Mouse (Mus musculus): ENCODE results near the gene Gm973. TPM values are rescaled to one million over a fixed set of nuclear protein-coding genes. Genes with fewer than 3 reads are reported as not detected.
A peak's percentile ranks its signal among the peaks of the same experiment; 100 is the strongest.

Gene Gm973
- polyA plus RNA-seq, 1 experiment from 2014 or later: 10.3 TPM

DNA sequence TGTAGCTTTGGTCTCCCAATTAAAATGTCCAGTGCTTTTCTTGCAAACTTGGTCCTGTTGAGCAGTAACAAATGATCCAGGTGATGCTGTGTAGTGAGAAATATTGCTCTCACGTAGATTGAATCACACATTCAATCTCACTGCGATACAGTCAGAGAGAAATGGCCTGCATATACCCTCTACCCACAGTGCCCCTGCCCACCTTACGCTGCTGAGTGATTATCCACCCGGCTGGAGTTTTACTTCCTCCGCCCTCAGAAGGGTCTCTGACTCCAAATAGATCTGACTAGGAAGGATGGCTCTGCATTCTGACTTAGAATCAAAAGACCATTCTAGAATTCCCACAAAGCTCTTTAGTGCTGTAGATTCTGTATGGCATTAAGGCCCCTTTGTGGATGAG lies 32.4 kb downstream of the Gm973 start:
- ATAC-seq (ENCODE audit: low FRiP score, low TSS enrichment): no peak
- Histone ChIP-seq H3K36me3 (ENCODE audit: control insufficient read depth, insufficient read depth, low read length) (no peaks in the 10 kb centered on the region), H3K4me1 (ENCODE audit: control insufficient read depth, insufficient read depth, low read length) (no peaks in the 10 kb centered on the region), H3K4me2 (ENCODE audit: low read length) (no peak overlapping the region), H3K27me3 (ENCODE audit: control insufficient read depth, insufficient read depth, low read length) (no peaks in the 10 kb centered on the region), H3K9me3 (ENCODE audit: control insufficient read depth, low read length) (no peaks in the 10 kb centered on the region), H3K4me3 (replicated peaks; ENCODE audit: low read depth, low read length) (no peak overlapping the region), H3K27ac (replicated peaks; ENCODE audit: low read depth, low read length) (no peak overlapping the region), H3K9ac (replicated peaks; ENCODE audit: low read length) (no peak overlapping the region)
- WGBS: 81% methylated on average over 5 of the region's 5 CpGs
- DNase-seq: no peak

DNA sequence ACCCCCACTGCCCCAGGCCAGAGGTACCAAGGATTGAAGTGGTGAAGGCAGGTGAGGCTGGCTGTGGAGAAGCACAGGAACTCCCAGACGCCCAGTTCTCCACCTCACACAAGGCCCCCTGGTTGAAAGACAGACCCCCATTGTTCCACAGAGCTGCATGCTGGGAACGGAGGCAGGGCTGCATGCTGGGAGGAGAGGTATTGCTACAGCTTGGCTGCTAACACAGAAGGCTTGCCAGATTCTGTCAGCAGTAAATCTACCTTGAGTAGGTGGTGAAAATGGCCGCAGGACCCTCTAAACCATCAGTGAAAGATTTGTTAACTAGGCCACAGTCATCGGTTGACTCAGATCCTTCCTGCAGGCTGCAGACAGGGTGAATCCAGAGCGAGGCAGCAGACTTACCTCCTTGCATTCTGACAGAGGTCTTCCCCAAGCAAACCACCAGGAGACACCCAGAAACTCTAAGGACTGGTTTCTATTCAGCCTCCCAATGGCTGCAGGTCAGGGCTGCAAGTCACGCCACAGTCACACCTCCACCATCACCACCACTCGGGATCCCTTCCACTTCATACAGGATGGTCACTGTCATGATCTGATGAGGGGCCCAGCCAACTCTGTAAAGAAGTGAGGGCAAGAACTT lies 33.1 kb downstream of the Gm973 start:
- 64% methylated on average over 7 of the region's 7 CpGs for WGBS
- Histone ChIP-seq H3K4me1 (ENCODE audit: control insufficient read depth, insufficient read depth, low read length) (no peaks in the 10 kb centered on the region), H3K27ac (replicated peaks; ENCODE audit: low read depth, low read length) (no peak overlapping the region), H3K4me2 (ENCODE audit: low read length) (no peak overlapping the region), H3K9me3 (ENCODE audit: control insufficient read depth, low read length) (no peaks in the 10 kb centered on the region), H3K9ac (replicated peaks; ENCODE audit: low read length) (no peak overlapping the region), H3K27me3 (ENCODE audit: control insufficient read depth, insufficient read depth, low read length) (no peaks in the 10 kb centered on the region), H3K36me3 (ENCODE audit: control insufficient read depth, insufficient read depth, low read length) (no peaks in the 10 kb centered on the region), H3K4me3 (replicated peaks; ENCODE audit: low read depth, low read length) (no peak overlapping the region)
- no peak for ATAC-seq (ENCODE audit: low FRiP score, low TSS enrichment)
- DNase-seq: no peak

DNA sequence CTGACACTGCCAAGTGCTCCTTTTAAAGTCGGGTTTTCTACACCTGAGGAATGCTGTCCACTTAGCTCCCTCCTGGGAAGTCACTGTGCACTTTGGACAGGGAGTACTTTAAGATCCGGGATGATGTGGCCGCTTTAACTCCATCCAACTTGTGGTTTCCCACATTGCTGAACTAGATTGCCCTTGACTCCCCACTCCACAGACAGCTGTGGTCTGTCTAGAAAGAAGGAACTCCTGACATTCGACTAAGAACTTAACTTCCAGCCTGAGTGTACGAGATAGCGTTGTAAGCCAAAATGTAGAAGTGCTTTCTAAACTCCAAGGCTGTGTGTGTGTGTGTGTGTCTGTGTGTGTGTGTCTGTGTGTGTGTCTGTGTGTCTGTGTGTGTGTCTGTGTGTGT lies 34.2 kb downstream of the Gm973 start:
- Histone ChIP-seq H3K9ac (replicated peaks; ENCODE audit: low read length) (no peak overlapping the region), H3K9me3 (ENCODE audit: control insufficient read depth, low read length) (no peaks in the 10 kb centered on the region), H3K4me3 (replicated peaks; ENCODE audit: low read depth, low read length) (no peak overlapping the region), H3K4me2 (ENCODE audit: low read length) (no peak overlapping the region), H3K27ac (replicated peaks; ENCODE audit: low read depth, low read length) (no peak overlapping the region), H3K4me1 (ENCODE audit: control insufficient read depth, insufficient read depth, low read length) (no peaks in the 10 kb centered on the region), H3K27me3 (ENCODE audit: control insufficient read depth, insufficient read depth, low read length) (no peaks in the 10 kb centered on the region), H3K36me3 (ENCODE audit: control insufficient read depth, insufficient read depth, low read length) (no peaks in the 10 kb centered on the region)
- WGBS: 80% methylated on average over 6 of the region's 6 CpGs
- ATAC-seq (ENCODE audit: low FRiP score, low TSS enrichment) (no peak), DNase-seq (no peak)

DNA sequence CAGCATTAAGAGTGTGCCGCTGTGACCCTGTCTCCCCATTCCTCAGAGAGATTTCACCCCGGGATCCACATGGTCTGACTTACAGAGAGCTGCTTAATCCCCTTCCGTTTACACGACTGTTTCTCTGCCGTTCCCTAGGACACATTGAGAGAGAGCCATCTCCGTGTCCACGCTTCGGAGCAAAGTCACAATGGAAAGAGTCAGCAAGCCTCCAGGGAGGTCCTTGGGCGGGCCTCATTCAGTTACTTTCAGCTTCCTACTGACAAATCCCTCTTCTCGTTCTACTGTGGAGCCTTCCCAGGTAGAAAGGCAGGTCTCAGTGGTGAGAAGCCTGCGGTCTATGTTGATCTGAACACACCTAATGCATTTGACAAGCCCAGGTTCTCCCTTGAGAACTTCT lies 34.9 kb downstream of the Gm973 start:
- peak; percentile 23 for DNase-seq

DNA sequence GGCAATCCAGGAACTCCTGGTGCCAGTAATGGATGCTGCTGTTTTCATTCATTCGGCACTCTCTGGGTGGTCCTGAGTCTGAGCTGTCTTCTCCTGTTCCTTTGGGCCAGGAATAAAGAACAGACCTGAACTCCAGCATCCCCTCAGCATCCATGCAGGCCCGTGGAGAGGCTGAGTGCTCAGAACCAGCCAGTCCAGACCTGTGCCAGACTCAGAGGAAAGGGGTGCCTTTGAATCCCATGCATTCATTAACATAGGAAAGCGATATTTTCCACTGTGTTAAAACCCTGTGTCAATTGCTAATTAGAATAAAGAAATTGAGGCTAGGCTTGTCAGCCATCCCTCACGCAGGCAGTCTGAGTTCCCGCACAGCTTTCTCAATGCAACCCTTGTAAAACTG lies 37.6 kb downstream of the Gm973 start:
- WGBS: 36% methylated on average over 5 of the region's 5 CpGs
- Histone ChIP-seq H3K27ac (replicated peaks; ENCODE audit: low read depth, low read length) (no peak overlapping the region), H3K4me3 (replicated peaks; ENCODE audit: low read depth, low read length) (no peak overlapping the region), H3K9me3 (ENCODE audit: control insufficient read depth, low read length) (no peaks in the 10 kb centered on the region), H3K9ac (replicated peaks; ENCODE audit: low read length) (no peak overlapping the region), H3K4me1 (ENCODE audit: control insufficient read depth, insufficient read depth, low read length) (no peaks in the 10 kb centered on the region), H3K27me3 (ENCODE audit: control insufficient read depth, insufficient read depth, low read length) (no peaks in the 10 kb centered on the region), H3K4me2 (ENCODE audit: low read length) (no peak overlapping the region), H3K36me3 (ENCODE audit: control insufficient read depth, insufficient read depth, low read length) (no peaks in the 10 kb centered on the region)
- ATAC-seq (ENCODE audit: low FRiP score, low TSS enrichment): peak; percentile 31; the same call in 1 of the 2 replicates
- DNase-seq: peak; percentile 29

More for the DNA sequence above, 34.9 kb downstream of the Gm973 start:
- Histone ChIP-seq H3K9ac (replicated peaks; ENCODE audit: low read length) (no peak overlapping the region), H3K27ac (replicated peaks; ENCODE audit: low read depth, low read length) (no peak overlapping the region), H3K27me3 (ENCODE audit: control insufficient read depth, insufficient read depth, low read length) (no peaks in the 10 kb centered on the region), H3K4me2 (ENCODE audit: low read length) (no peak overlapping the region), H3K4me3 (replicated peaks; ENCODE audit: low read depth, low read length) (no peak overlapping the region), H3K36me3 (ENCODE audit: control insufficient read depth, insufficient read depth, low read length) (no peaks in the 10 kb centered on the region), H3K4me1 (ENCODE audit: control insufficient read depth, insufficient read depth, low read length) (no peaks in the 10 kb centered on the region), H3K9me3 (ENCODE audit: control insufficient read depth, low read length) (no peaks in the 10 kb centered on the region)
- no peak for ATAC-seq (ENCODE audit: low FRiP score, low TSS enrichment)
- 30% methylated on average over 11 of the region's 11 CpGs for WGBS

GRCm38 (mm10) chr1:59563581-59563980 lies 47.5 kb downstream of the Gm973 start:
- H3K27me3 ChIP-seq (ENCODE audit: control insufficient read depth, insufficient read depth, low read length): no peaks in the 10 kb centered on the region
- H3K9me3 ChIP-seq (ENCODE audit: control insufficient read depth, low read length): no peaks in the 10 kb centered on the region; the same call in 1 of the 2 replicates
- H3K9ac ChIP-seq (replicated peaks; ENCODE audit: low read length): no peak overlapping the region
- H3K4me3 ChIP-seq (replicated peaks; ENCODE audit: low read depth, low read length): no peak overlapping the region
- no peak overlapping the region for H3K4me2 ChIP-seq (ENCODE audit: low read length)
- no peaks in the 10 kb centered on the region for H3K4me1 ChIP-seq (ENCODE audit: control insufficient read depth, insufficient read depth, low read length)
- DNase-seq (no peak), ATAC-seq (ENCODE audit: low FRiP score, low TSS enrichment) (no peak)
- H3K36me3 ChIP-seq (ENCODE audit: control insufficient read depth, insufficient read depth, low read length): no peaks in the 10 kb centered on the region
- 0 out of 2 replicates have a peak overlapping the region, but pooled peaks have one; percentile 2 for H3K27ac ChIP-seq (replicated peaks; ENCODE audit: low read depth, low read length)
- WGBS: 71% methylated on average over 2 of the region's 2 CpGs

GRCm38 (mm10) chr1:59565804-59566203 lies 49.7 kb downstream of the Gm973 start:
- H3K4me2 ChIP-seq (ENCODE audit: low read length): no peak overlapping the region
- WGBS: 86% methylated on average over 5 of the region's 5 CpGs
- no peak overlapping the region for H3K4me3 ChIP-seq (replicated peaks; ENCODE audit: low read depth, low read length)
- no peaks in the 10 kb centered on the region for H3K36me3 ChIP-seq (ENCODE audit: control insufficient read depth, insufficient read depth, low read length)
- H3K9ac ChIP-seq (replicated peaks; ENCODE audit: low read length): no peak overlapping the region
- DNase-seq (no peak), ATAC-seq (ENCODE audit: low FRiP score, low TSS enrichment) (no peak)
- H3K4me1 ChIP-seq (ENCODE audit: control insufficient read depth, insufficient read depth, low read length): no peaks in the 10 kb centered on the region
- H3K27me3 ChIP-seq (ENCODE audit: control insufficient read depth, insufficient read depth, low read length): no peaks in the 10 kb centered on the region
- H3K27ac ChIP-seq (replicated peaks; ENCODE audit: low read depth, low read length): no peak overlapping the region
- H3K9me3 ChIP-seq (ENCODE audit: control insufficient read depth, low read length): no peaks in the 10 kb centered on the region; the same call in 1 of the 2 replicates

- Histone ChIP-seq H3K27me3 (ENCODE audit: control insufficient read depth, insufficient read depth, low read length) (no peaks in the 10 kb centered on the region), H3K9me3 (ENCODE audit: control insufficient read depth, low read length) (no peaks in the 10 kb centered on the region; the same call in 1 of the 2 replicates), H3K27ac (replicated peaks; ENCODE audit: low read depth, low read length) (no peak overlapping the region), H3K4me3 (replicated peaks; ENCODE audit: low read depth, low read length) (no peak overlapping the region), H3K9ac (replicated peaks; ENCODE audit: low read length) (no peak overlapping the region), H3K36me3 (ENCODE audit: control insufficient read depth, insufficient read depth, low read length) (no peaks in the 10 kb centered on the region), H3K4me1 (ENCODE audit: control insufficient read depth, insufficient read depth, low read length) (no peaks in the 10 kb centered on the region), H3K4me2 (ENCODE audit: low read length) (no peak overlapping the region)
- WGBS: 79% methylated on average over 7 of the region's 7 CpGs
- no peak for DNase-seq
- ATAC-seq (ENCODE audit: low FRiP score, low TSS enrichment): no peak
Observed at GRCm38 (mm10) chr1:59566281-59566680, 50.2 kb downstream of the Gm973 start.

GRCm38 (mm10) chr1:59566926-59567325 lies 50.9 kb downstream of the Gm973 start:
- DNase-seq (no peak), ATAC-seq (ENCODE audit: low FRiP score, low TSS enrichment) (no peak)
- Histone ChIP-seq H3K27ac (replicated peaks; ENCODE audit: low read depth, low read length) (no peak overlapping the region), H3K9me3 (ENCODE audit: control insufficient read depth, low read length) (no peaks in the 10 kb centered on the region; the same call in 1 of the 2 replicates), H3K9ac (replicated peaks; ENCODE audit: low read length) (no peak overlapping the region), H3K4me2 (ENCODE audit: low read length) (no peak overlapping the region), H3K4me1 (ENCODE audit: control insufficient read depth, insufficient read depth, low read length) (no peaks in the 10 kb centered on the region), H3K4me3 (replicated peaks; ENCODE audit: low read depth, low read length) (no peak overlapping the region), H3K36me3 (ENCODE audit: control insufficient read depth, insufficient read depth, low read length) (no peaks in the 10 kb centered on the region), H3K27me3 (ENCODE audit: control insufficient read depth, insufficient read depth, low read length) (no peaks in the 10 kb centered on the region)
- 80% methylated on average over 6 of the region's 6 CpGs for WGBS
